Mouse (Mus musculus): ENCODE results near the gene Fam71e1.

- TF ChIP-seq CTCF (IDR thresholded peaks at IDR 0.05; ENCODE audit: insufficient read depth, low read length) (no peak), POLR2A (IDR thresholded peaks at IDR 0.05; ENCODE audit: borderline replicate concordance, extremely low read depth, low read depth, low read length) (no peak)
Observed at GRCm38 (mm10) chr7:44533746-44534045, 37.3 kb downstream of the Fam71e1 start.
